Mouse (Mus musculus) liver, embryonic 18 days (tissue): ENCODE results near the gene Ngb. TPM values are rescaled to one million over a fixed set of nuclear protein-coding genes. Genes with fewer than 3 reads are reported as not detected.

Experiments used
- polyA plus RNA-seq: library from polyadenylated mRNA; depleted of rRNA; stranded (reverse); fragments of >200 nt; gene quantifications from 2 replicates; pipeline ENCODE4 v1.2.3, GENCODE M21; 2012; rRNA removed

The Ngb gene
- polyA plus RNA-seq: 0.10 and 0.15 TPM in 2 replicates

GRCm38 (mm10) chr12:87102165-87102631, at the start of gene Ngb:
Gene Ngb, minus strand, starts transcription at chr12:87102539.

DNA sequence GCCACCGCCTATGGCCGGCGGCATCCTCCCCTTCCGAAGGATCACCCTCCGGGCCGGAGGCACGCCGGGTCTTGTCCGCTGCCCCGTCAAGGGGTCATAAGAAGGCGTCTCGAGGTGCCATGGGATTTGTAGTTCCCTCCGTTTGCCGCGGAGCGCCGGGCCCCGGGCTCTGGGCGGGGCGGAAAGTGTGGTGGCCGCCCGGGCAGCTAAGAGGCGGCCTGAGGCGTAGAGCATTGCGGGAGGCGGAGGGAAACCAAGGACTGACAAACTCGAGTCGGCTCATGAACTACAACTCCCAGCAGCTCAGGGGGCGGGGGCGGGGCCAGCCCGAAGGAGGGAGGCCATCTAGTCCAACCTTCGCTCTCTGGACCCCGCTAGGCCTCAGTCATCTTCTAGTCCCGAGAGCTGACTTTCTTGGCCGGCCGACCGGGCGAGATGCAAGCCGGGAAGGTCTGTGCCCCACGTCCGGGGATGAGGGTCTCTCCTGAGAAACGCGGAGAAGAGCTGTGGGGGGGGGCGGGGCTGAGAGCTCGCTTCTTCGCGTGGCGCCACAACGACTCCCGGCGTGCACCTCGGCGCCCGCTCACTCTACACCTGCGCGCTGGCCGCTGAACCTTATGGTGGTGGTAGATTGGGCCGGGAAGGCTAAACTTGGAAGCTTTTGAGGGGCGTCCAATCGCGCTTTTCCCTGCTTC, 45.2 kb upstream of the Ngb start, which contains the start of gene Pomt2:
Gene Pomt2, minus strand, starts transcription at position 574 of the 695 bp plus-strand sequence.

DNA sequence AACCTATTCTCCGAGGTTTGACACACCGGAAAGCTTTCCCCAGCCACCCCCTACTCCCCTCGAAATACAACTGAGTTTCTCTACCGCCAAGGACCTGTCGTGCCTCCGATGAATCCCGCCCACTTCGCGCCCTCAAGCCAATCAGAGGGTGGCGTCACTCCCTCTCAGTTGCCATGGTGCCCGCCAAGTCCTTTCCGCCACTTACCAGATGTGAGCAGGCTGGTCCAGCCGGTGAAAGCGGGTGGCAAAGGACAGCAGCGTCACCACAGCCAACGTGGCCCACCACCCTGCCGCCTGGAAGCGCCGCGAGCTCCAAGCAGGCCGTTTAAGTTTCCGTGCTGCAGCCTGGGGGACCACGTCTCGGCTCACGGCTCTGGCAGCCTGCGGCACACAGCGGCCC, 44.6 kb upstream of the Ngb start, which contains the start of gene Gstz1:
Gene Gstz1, plus strand, starts transcription at position 200 of the 400 bp plus-strand sequence.

Other genes starting within 250 kb of the Ngb start
- 2.8 and 3.9 TPM in 2 replicates for gene Irf2bpl, start 217.7 kb downstream of the Ngb start, polyA plus RNA-seq
- 5.5 and 5.8 TPM in 2 replicates for gene Cipc, start 155.5 kb downstream of the Ngb start, polyA plus RNA-seq
- not detected in 2 replicates for gene Zdhhc22, start 112.1 kb downstream of the Ngb start, polyA plus RNA-seq
- 0.01 TPM in 2 replicates for gene Tmem63c, start 81.2 kb downstream of the Ngb start, polyA plus RNA-seq
- 274 and 311 TPM in 2 replicates for gene Gstz1, start 44.6 kb upstream of the Ngb start, polyA plus RNA-seq
- gene Pomt2, start 45.4 kb upstream of the Ngb start, polyA plus RNA-seq: 4.1 and 4.5 TPM in 2 replicates
- 0.06 and 0.15 TPM in 2 replicates for gene Samd15, start 97.2 kb upstream of the Ngb start, polyA plus RNA-seq
- gene Tmed8, start 97.9 kb upstream of the Ngb start, polyA plus RNA-seq: 0.66 and 0.71 TPM in 2 replicates
- 0.32 and 0.43 TPM in 2 replicates for gene Noxred1, start 136.2 kb upstream of the Ngb start, polyA plus RNA-seq
- 9.5 and 9.7 TPM in 2 replicates for gene Vipas39, start 163.7 kb upstream of the Ngb start, polyA plus RNA-seq
- gene Ahsa1, start 163.9 kb upstream of the Ngb start, polyA plus RNA-seq: 84.9 and 88.1 TPM in 2 replicates
- gene Ism2, start 197.2 kb upstream of the Ngb start, polyA plus RNA-seq: 0.09 and 0.18 TPM in 2 replicates